Mouse (Mus musculus) hindbrain, postnatal 0 days (tissue): ENCODE measurements at regions not wholly inside any gene's neighbourhood (a gene's known extent, or its start where the extent isn't known, plus 50 kb on each side); places are given as distances from the start of the nearest gene placed in this dataset.

Source experiments
- ATAC-seq: fragments of 200-750 bp; cut with Nextera tagmentation; 2 replicates; pipeline ENCODE4 v1.8.0; 2017; ENCODE audit warnings: mild to moderate bottlenecking, moderate TSS enrichment, moderate library complexity
- DNase-seq: peaks from one replicate; pipeline ENCODE4 v3.0.0-alpha.2; 2015; ENCODE audit warnings: low spot score
- H3K27ac ChIP-seq: fragments of 300-500 bp; sonication (generic); 2 replicates; pipeline ENCODE4 v1.5.1; 2014; ENCODE audit warnings: mild to moderate bottlenecking
- H3K27me3 ChIP-seq: fragments of 300-500 bp; sonication (generic); 2 replicates; pipeline ENCODE4 v1.6.1; 2014; ENCODE audit warnings: low read length, mixed read lengths; ENCODE audit not compliant: insufficient read depth
- H3K36me3 ChIP-seq: fragments of 300-500 bp; sonication (generic); 2 replicates; pipeline ENCODE4 v1.6.1; 2014; ENCODE audit warnings: low read length, mixed read lengths; ENCODE audit not compliant: insufficient read depth
- H3K4me1 ChIP-seq: fragments of 300-500 bp; sonication (generic); 2 replicates; pipeline ENCODE4 v1.6.1; 2014; ENCODE audit warnings: antibody characterized with exemption, low read length, mixed read lengths; ENCODE audit not compliant: insufficient read depth
- H3K4me2 ChIP-seq: fragments of 300-500 bp; sonication (generic); 2 replicates; pipeline ENCODE4 v1.6.1; 2014; ENCODE audit warnings: low read depth, mild to moderate bottlenecking, low read length, moderate library complexity, mixed read lengths
- H3K4me3 ChIP-seq: fragments of 300-500 bp; sonication (generic); 2 replicates; pipeline ENCODE4 v1.5.1; 2014; ENCODE audit warnings: low read length
- H3K9ac ChIP-seq: fragments of 300-500 bp; sonication (generic); replicated peaks from 2 replicates; pipeline ENCODE4 v1.6.1; 2014; ENCODE audit warnings: mild to moderate bottlenecking, low read length, moderate library complexity, mixed read lengths
- H3K9me3 ChIP-seq: fragments of 300-500 bp; sonication (generic); 2 replicates; pipeline ENCODE4 v1.6.1; 2016; ENCODE audit warnings: low read length, mixed read lengths
- CTCF ChIP-seq: IDR thresholded peaks from 2 replicates; pipeline ENCODE4 v1.5.1; 2016; ENCODE audit warnings: antibody characterized with exemption, control low read depth, low read depth
- WGBS: fragments of 180-500 bp; shearing (Covaris S2); extraction: QIAGEN DNeasy Blood & Tissue Kit; methylation state at CpG from one replicate; pipeline ENCODE4 v1.1.7; 2014; 5-methylcytosine and 5-hydroxymethylcytosine counted together

GRCm38 (mm10) chr12:110031326-110031725 lies 247.5 kb upstream of the Dio3 start:
- TF ChIP-seq CTCF: peak; percentile 53
- H3K9ac ChIP-seq: no peak overlapping the region
- ATAC-seq (no peak), DNase-seq (no peak)
- WGBS: 62% methylated on average over 6 of the region's 6 CpGs
- no peaks in the 10 kb centered on the region for H3K9me3 ChIP-seq
- H3K27ac ChIP-seq: no peak overlapping the region
- H3K4me1 ChIP-seq: no peaks in the 10 kb centered on the region
- H3K27me3 ChIP-seq: no peaks in the 10 kb centered on the region
- H3K4me3 ChIP-seq: no peak overlapping the region
- H3K36me3 ChIP-seq: no peaks in the 10 kb centered on the region
- no peak overlapping the region for H3K4me2 ChIP-seq

DNA sequence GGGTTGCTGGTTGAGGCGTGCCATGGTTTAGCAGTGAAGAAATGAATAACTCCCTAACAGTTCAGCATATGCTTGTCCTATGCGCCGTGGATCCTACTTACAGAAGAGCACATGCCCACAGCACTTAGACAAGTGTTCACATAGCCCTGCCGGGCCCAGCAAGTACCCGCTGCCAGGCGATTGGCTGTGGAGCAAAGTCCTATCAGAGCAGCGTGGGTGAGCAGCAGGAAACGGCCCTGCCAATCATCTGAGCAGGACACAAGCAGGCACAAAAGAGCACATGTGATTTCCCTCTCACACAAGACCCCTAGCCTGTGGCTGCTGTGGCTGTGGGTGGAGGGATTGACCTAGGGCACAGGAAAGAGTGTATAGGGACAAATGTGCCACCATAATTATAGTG lies 243.7 kb upstream of the Dio3 start:
- DNase-seq (no peak), ATAC-seq (no peak)
- no peak for TF ChIP-seq CTCF
- 63% methylated on average over 8 of the region's 8 CpGs for WGBS
- no peaks in the 10 kb centered on the region for H3K4me1 ChIP-seq
- H3K4me3 ChIP-seq: no peak overlapping the region
- H3K27me3 ChIP-seq: no peaks in the 10 kb centered on the region
- no peak overlapping the region for H3K27ac ChIP-seq
- H3K9ac ChIP-seq: no peak overlapping the region
- H3K4me2 ChIP-seq: no peak overlapping the region
- H3K9me3 ChIP-seq: no peaks in the 10 kb centered on the region
- no peaks in the 10 kb centered on the region for H3K36me3 ChIP-seq

DNA sequence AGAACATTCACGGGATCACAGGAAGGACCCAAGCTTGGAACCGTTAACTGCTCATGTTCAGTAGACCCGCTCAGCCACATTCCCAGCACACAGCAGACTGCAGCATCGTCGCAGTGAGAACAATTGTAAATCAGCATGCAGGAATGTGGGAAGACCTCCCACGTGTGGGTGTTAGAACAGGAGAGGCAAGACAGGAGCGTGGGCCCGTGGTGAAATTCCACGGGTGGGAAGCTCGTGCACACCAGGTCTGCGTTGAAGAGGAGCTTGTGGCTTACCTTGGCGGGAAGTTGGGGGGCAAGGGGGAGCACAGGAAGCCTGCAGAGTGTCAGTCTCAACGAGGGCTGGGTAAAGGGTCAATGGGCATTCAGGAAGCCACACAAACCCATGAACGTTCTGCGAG lies 238.2 kb upstream of the Dio3 start:
- Histone ChIP-seq H3K4me1 (no peaks in the 10 kb centered on the region), H3K9ac (no peak overlapping the region), H3K4me3 (no peak overlapping the region), H3K9me3 (no peaks in the 10 kb centered on the region), H3K27ac (no peak overlapping the region), H3K36me3 (no peaks in the 10 kb centered on the region), H3K27me3 (no peaks in the 10 kb centered on the region), H3K4me2 (no peak overlapping the region)
- TF ChIP-seq CTCF: no peak
- WGBS: 57% methylated on average over 15 of the region's 15 CpGs
- DNase-seq (no peak), ATAC-seq (no peak)

- Histone ChIP-seq H3K9ac (no peak overlapping the region), H3K27me3 (no peaks in the 10 kb centered on the region), H3K4me1 (no peaks in the 10 kb centered on the region), H3K36me3 (no peaks in the 10 kb centered on the region), H3K27ac (no peak overlapping the region), H3K4me3 (no peak overlapping the region), H3K4me2 (no peak overlapping the region), H3K9me3 (no peaks in the 10 kb centered on the region)
- WGBS: 77% methylated on average over 3 of the region's 3 CpGs
- TF ChIP-seq CTCF: no peak
- ATAC-seq (no peak), DNase-seq (no peak)
These were observed 237.1 kb upstream of the Dio3 start for GRCm38 (mm10) chr12:110041782-110042181.

DNA sequence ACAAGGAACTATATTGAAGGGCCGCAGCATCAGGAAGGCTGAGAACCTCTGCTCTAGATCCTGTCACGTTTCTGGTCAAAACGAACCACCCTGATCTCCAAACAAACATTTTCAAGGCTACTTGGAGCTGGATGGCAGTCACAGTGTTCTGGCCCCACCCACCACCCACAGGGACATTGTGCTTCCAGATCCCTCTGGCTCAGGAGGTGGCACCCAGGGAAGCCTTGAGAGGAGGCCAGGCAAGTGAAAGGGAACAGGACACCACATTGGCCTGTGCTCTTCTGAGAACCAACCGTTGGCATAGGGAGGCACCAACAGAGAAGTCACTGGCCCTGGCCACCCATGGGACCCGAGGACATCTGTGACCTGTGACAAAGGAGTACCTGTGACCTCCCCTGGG lies 234.6 kb upstream of the Dio3 start:
- DNase-seq (no peak), ATAC-seq (no peak)
- no peaks in the 10 kb centered on the region for H3K9me3 ChIP-seq
- H3K36me3 ChIP-seq: no peaks in the 10 kb centered on the region
- no peak for TF ChIP-seq CTCF
- H3K27me3 ChIP-seq: no peaks in the 10 kb centered on the region
- 80% methylated on average over 5 of the region's 5 CpGs for WGBS
- no peak overlapping the region for H3K4me2 ChIP-seq
- no peak overlapping the region for H3K9ac ChIP-seq
- no peaks in the 10 kb centered on the region for H3K4me1 ChIP-seq
- no peak overlapping the region for H3K4me3 ChIP-seq
- no peak overlapping the region for H3K27ac ChIP-seq

GRCm38 (mm10) chr12:110044721-110045120 lies 234.1 kb upstream of the Dio3 start:
- H3K4me3 ChIP-seq: no peak overlapping the region
- no peak for TF ChIP-seq CTCF
- WGBS: 82% methylated on average over 5 of the region's 5 CpGs
- DNase-seq (no peak), ATAC-seq (no peak)
- H3K4me2 ChIP-seq: no peak overlapping the region
- no peak overlapping the region for H3K27ac ChIP-seq
- H3K9ac ChIP-seq: no peak overlapping the region
- H3K36me3 ChIP-seq: no peaks in the 10 kb centered on the region
- H3K4me1 ChIP-seq: no peaks in the 10 kb centered on the region
- H3K9me3 ChIP-seq: no peaks in the 10 kb centered on the region
- H3K27me3 ChIP-seq: no peaks in the 10 kb centered on the region

GRCm38 (mm10) chr12:110045770-110046330 lies 233.0 kb upstream of the Dio3 start:
- DNase-seq (peak; percentile 50), ATAC-seq (peak; percentile 92)
- Histone ChIP-seq H3K27me3 (no peaks in the 10 kb centered on the region), H3K4me1 (no peaks in the 10 kb centered on the region), H3K9ac (no peak overlapping the region), H3K27ac (no peak overlapping the region), H3K4me3 (no peak overlapping the region), H3K4me2 (no peak overlapping the region), H3K36me3 (no peaks in the 10 kb centered on the region), H3K9me3 (no peaks in the 10 kb centered on the region)
- 38% methylated on average over 17 of the region's 17 CpGs for WGBS
- no peak for TF ChIP-seq CTCF
